In the genomic region with DNA sequence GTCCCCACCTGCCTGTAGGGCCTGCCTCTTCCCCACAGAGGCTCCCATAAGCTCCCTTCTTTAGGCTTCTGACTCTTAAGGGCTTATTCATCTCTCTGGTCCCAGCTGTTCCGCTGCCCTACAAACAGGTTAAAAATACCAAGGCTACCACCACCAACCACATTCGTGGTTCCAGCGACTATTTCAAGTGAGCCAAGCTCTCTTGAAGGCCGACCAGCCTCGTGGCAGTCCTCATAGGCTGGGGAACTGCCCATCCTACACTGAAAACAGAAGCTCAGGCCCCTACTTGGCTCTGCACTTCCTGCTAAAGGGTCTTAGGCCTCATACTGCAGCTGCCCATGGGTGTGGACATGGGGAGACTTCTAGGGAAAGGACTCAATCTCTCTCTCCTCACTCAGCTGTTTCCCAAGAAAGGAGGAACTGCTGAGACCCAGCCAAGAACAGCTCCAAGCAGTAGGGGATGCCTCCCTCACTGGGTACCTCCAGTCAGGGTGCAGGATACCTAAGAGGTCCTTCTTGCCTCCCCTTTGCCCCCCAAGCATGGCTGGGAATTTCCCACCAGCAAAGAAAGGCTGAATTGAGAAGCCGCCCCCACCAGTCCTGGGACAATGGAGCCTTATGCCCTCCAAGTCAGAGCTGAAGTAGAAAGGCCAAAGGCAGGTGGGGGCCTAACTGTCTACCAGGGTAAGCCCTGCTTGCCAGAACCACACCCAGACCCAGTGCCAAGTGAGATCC, we compare ENCODE assay signal across 8 mouse cellular contexts. TPM values are rescaled to one million over a fixed set of nuclear protein-coding genes. Genes with fewer than 3 reads are reported as not detected.
A peak's percentile ranks its signal among the peaks of the same experiment; 100 is the strongest.
DNase-seq lines count a peak whose midpoint lies in the region; ATAC-seq and TF ChIP-seq lines count a peak whose summit lies in the region.

No protein-coding gene starts in this region.

- no peaks in the 10 kb centered on the region for H3K9me3 ChIP-seq in erythroblast, embryonic 14.5 days (ENCODE audit: control insufficient read depth, low read length)
- H3K9me3 ChIP-seq in MEL (replicated peaks; ENCODE audit: insufficient read depth, low read length) = no peaks in the 10 kb centered on the region
- H3K9me3 ChIP-seq in heart, embryonic 14.5 days (ENCODE audit: control insufficient read depth, low read length) = no peaks in the 10 kb centered on the region
- no peaks in the 10 kb centered on the region for H3K9me3 ChIP-seq in liver, embryonic 15.5 days (replicated peaks)

- no peak overlapping the region for H3K27ac ChIP-seq in MEL (ENCODE audit: control insufficient read depth, low read depth, low read length)
- H3K27ac ChIP-seq in heart, embryonic 14.5 days (replicated peaks in 1 of 2; ENCODE audit: control insufficient read depth in 1 of 2, insufficient read depth in 1 of 2, low read depth in 2 of 2, low read length in 2 of 2) = peak overlapping the region; percentile 86 to 94
- peak overlapping the region; percentile 80 for H3K27ac ChIP-seq in liver, embryonic 15.5 days (replicated peaks)

- H3K4me1 ChIP-seq in erythroblast, embryonic 14.5 days (ENCODE audit: control insufficient read depth) = peaks cover 44% of the 10 kb centered on the region
- H3K4me1 ChIP-seq in MEL (ENCODE audit: control insufficient read depth in 1 of 2, insufficient read depth in 2 of 2, low read length in 2 of 2) = peaks cover 3 to 23% of the 10 kb centered on the region in 2 experiments; a peak in 3 of 4 replicates
- peaks cover 44 to 68% of the 10 kb centered on the region in 2 experiments for H3K4me1 ChIP-seq in heart, embryonic 14.5 days (ENCODE audit: control insufficient read depth in 2 of 2, insufficient read depth in 2 of 2, low read length in 2 of 2)
- peaks cover 52% of the 10 kb centered on the region for H3K4me1 ChIP-seq in liver, embryonic 15.5 days (replicated peaks)

- TF ChIP-seq EP300 in MEL (IDR thresholded peaks at IDR 0.05; ENCODE audit: low read depth in 1 of 2, low read length in 2 of 2) = no peak

- 59% methylated on average over 6 of the region's 6 CpGs for WGBS in heart, embryonic 14.5 days
- 38% methylated on average over 6 of the region's 6 CpGs for WGBS in liver, embryonic 15.5 days (ENCODE audit: insufficient replicate concordance)

- no peak for TF ChIP-seq POLR2A in MEL (IDR thresholded peaks at IDR 0.05; ENCODE audit: control insufficient read depth in 1 of 2, insufficient read depth in 1 of 2, low read depth in 1 of 2, low read length in 2 of 2, poor library complexity in 1 of 2)

- peaks cover 2% of the 10 kb centered on the region; the same call in 1 of the 2 replicates for H3K79me2 ChIP-seq in MEL (ENCODE audit: control insufficient read depth, insufficient read depth, low read length, poor library complexity)

- H3K4me3 ChIP-seq in erythroblast, embryonic 14.5 days (replicated peaks) = peak overlapping the region; percentile 65
- H3K4me3 ChIP-seq in MEL (ENCODE audit: control insufficient read depth in 1 of 2, insufficient read depth in 1 of 2, low read depth in 2 of 2, low read length in 2 of 2) = peak overlapping the region; percentile 65 to 85
- H3K4me3 ChIP-seq in heart, embryonic 14.5 days (ENCODE audit: control insufficient read depth in 1 of 2, insufficient read depth in 1 of 2, low read depth in 1 of 2, low read length in 2 of 2) = no peak overlapping the region
- peak overlapping the region; percentile 64 for H3K4me3 ChIP-seq in liver, embryonic 15.5 days (replicated peaks)

- no peak for TF ChIP-seq CTCF in MEL (IDR thresholded peaks at IDR 0.05 in 2 of 3, conservative IDR thresholded peaks at IDR 0.05 in 1 of 3; ENCODE audit: control insufficient read depth in 1 of 3, insufficient read depth in 1 of 3, low read depth in 2 of 3, low read length in 3 of 3, poor library complexity in 1 of 3, severe bottlenecking in 1 of 3)

- peaks cover 30% of the 10 kb centered on the region for H3K36me3 ChIP-seq in erythroblast, embryonic 14.5 days (ENCODE audit: control insufficient read depth)
- peaks cover 0 to 11% of the 10 kb centered on the region in 2 experiments; a peak in 3 of 4 replicates for H3K36me3 ChIP-seq in MEL (ENCODE audit: control insufficient read depth in 1 of 2, insufficient read depth in 2 of 2, low read length in 2 of 2)
- peaks cover 31% of the 10 kb centered on the region for H3K36me3 ChIP-seq in heart, embryonic 14.5 days (ENCODE audit: control insufficient read depth, insufficient read depth, low read length)
- peaks cover 31% of the 10 kb centered on the region for H3K36me3 ChIP-seq in liver, embryonic 15.5 days (replicated peaks)

- ATAC-seq in erythroblast, adult 5-6 weeks (replicated peaks; ENCODE audit: low FRiP score, poor library complexity, severe bottlenecking) = no peak
- no peak for ATAC-seq in heart, embryonic 14.5 days (ENCODE audit: insufficient number of reproducible peaks, insufficient read depth, low FRiP score, low read depth)
- no peak for ATAC-seq in liver, embryonic 15.5 days (ENCODE audit: insufficient read depth)

- DNase-seq in MEL (ENCODE audit: low read depth, low spot score) = peak; percentile 34
- no peak for DNase-seq in adrenal gland, postnatal 10 days
- DNase-seq in adipocyte (ENCODE audit: low spot score) = no peak
- DNase-seq in kidney, postnatal 36 days = no peak

- H3K9ac ChIP-seq in MEL (ENCODE audit: control insufficient read depth, low read depth, low read length, poor library complexity, severe bottlenecking) = peak overlapping the region; percentile 84
- H3K9ac ChIP-seq in heart, embryonic 14.5 days (ENCODE audit: low read length) = peak overlapping the region; percentile 80
- H3K9ac ChIP-seq in liver, embryonic 15.5 days = peak overlapping the region; percentile 74

- no peak for TF ChIP-seq RAD21 in MEL (IDR thresholded peaks at IDR 0.05; ENCODE audit: low read depth, low read length)

- peaks cover 2% of the 10 kb centered on the region for H3K27me3 ChIP-seq in erythroblast, embryonic 14.5 days (ENCODE audit: control insufficient read depth)
- no peaks in the 10 kb centered on the region for H3K27me3 ChIP-seq in MEL (ENCODE audit: control insufficient read depth in 1 of 2, insufficient read depth in 2 of 2, low read length in 2 of 2)
- no peaks in the 10 kb centered on the region for H3K27me3 ChIP-seq in heart, embryonic 14.5 days (ENCODE audit: control insufficient read depth, insufficient read depth, low read length)
- H3K27me3 ChIP-seq in liver, embryonic 15.5 days = no peaks in the 10 kb centered on the region

- H3K4me2 ChIP-seq in heart, embryonic 14.5 days (ENCODE audit: low read length) = peak overlapping the region; percentile 70
- H3K4me2 ChIP-seq in liver, embryonic 15.5 days = peak overlapping the region; percentile 96

RNA-seq across cellular contexts. Expression of a gene that starts 2.6 kb away (rescaled TPM):
- polyA plus RNA-seq in erythroblast, embryonic 14.5 days (2012) = not detected in 2 replicates
- not detected in 2 replicates for total RNA-seq in erythroblast, adult 5-6 weeks (2015; ENCODE audit: low replicate concordance)
- not detected in 2 replicates for total RNA-seq in erythroblast, adult 5-6 weeks (2017; ENCODE audit: low replicate concordance)
- 0.04 and 0.07 TPM in 2 replicates for total RNA-seq in MEL (2012; rRNA removed)
- under 1 TPM in 1 of 2 experiments, not detected in 1; 0.21 TPM for polyA plus RNA-seq in MEL (2012; ENCODE audit: insufficient read depth in 1 of 2, insufficient read length in 2 of 2, low read depth in 1 of 2, low replicate concordance in 2 of 2, missing spikeins in 1 of 2)
- polyA plus RNA-seq in heart, embryonic 14.5 days (2014; fragmentation: Nextera tagmentation; extraction: Ambion mirVana) = 6.5 and 7.2 TPM in 2 replicates
- polyA plus RNA-seq in liver, embryonic 15.5 days (2015; fragmentation: Nextera tagmentation; extraction: Ambion mirVana) = 0.74 and 0.77 TPM in 2 replicates
- 10 to 100 TPM in 1 of 2 experiments, 1 to 10 TPM in 1; 9.5 to 13.2 TPM for total RNA-seq in adrenal gland, postnatal 10 days (2021)

RNA-seq across cellular contexts. Expression of a gene that starts 23.5 kb away (rescaled TPM):
- 75.1 and 87.2 TPM in 2 replicates for polyA plus RNA-seq in erythroblast, embryonic 14.5 days (2012)
- 183 and 189 TPM in 2 replicates for total RNA-seq in erythroblast, adult 5-6 weeks (2015; ENCODE audit: low replicate concordance)
- 162 and 183 TPM in 2 replicates for total RNA-seq in erythroblast, adult 5-6 weeks (2017; ENCODE audit: low replicate concordance)
- total RNA-seq in MEL (2012; rRNA removed) = 129 and 131 TPM in 2 replicates
- polyA plus RNA-seq in MEL (2012; ENCODE audit: insufficient read depth in 1 of 2, insufficient read length in 2 of 2, low read depth in 1 of 2, low replicate concordance in 2 of 2, missing spikeins in 1 of 2) = 100 to 1,000 TPM; 137 to 335 TPM
- polyA plus RNA-seq in heart, embryonic 14.5 days (2014; fragmentation: Nextera tagmentation; extraction: Ambion mirVana) = 379 and 410 TPM in 2 replicates
- polyA plus RNA-seq in liver, embryonic 15.5 days (2015; fragmentation: Nextera tagmentation; extraction: Ambion mirVana) = 162 and 167 TPM in 2 replicates
- 100 to 1,000 TPM; 292 to 327 TPM for total RNA-seq in adrenal gland, postnatal 10 days (2021)

RNA-seq across cellular contexts. Expression of a gene that starts 24.2 kb away (rescaled TPM):
- polyA plus RNA-seq in erythroblast, embryonic 14.5 days (2012) = 79.9 and 91.3 TPM in 2 replicates
- total RNA-seq in erythroblast, adult 5-6 weeks (2015; ENCODE audit: low replicate concordance) = 207 and 270 TPM in 2 replicates
- 204 and 217 TPM in 2 replicates for total RNA-seq in erythroblast, adult 5-6 weeks (2017; ENCODE audit: low replicate concordance)
- 136 and 147 TPM in 2 replicates for total RNA-seq in MEL (2012; rRNA removed)
- polyA plus RNA-seq in MEL (2012; ENCODE audit: insufficient read depth in 1 of 2, insufficient read length in 2 of 2, low read depth in 1 of 2, low replicate concordance in 2 of 2, missing spikeins in 1 of 2) = 100 to 1,000 TPM in 1 of 2 experiments, not detected in 1; 292 TPM
- 44.6 and 45.7 TPM in 2 replicates for polyA plus RNA-seq in heart, embryonic 14.5 days (2014; fragmentation: Nextera tagmentation; extraction: Ambion mirVana)
- polyA plus RNA-seq in liver, embryonic 15.5 days (2015; fragmentation: Nextera tagmentation; extraction: Ambion mirVana) = 161 and 198 TPM in 2 replicates
- total RNA-seq in adrenal gland, postnatal 10 days (2021) = 10 to 100 TPM; 37.4 to 40.9 TPM

RNA-seq across cellular contexts. Expression of a gene that starts 31.0 kb away (rescaled TPM):
- polyA plus RNA-seq in erythroblast, embryonic 14.5 days (2012) = 0.34 TPM in 1 of 2 replicates, not detected in the other
- total RNA-seq in erythroblast, adult 5-6 weeks (2015; ENCODE audit: low replicate concordance) = 2.3 and 2.9 TPM in 2 replicates
- total RNA-seq in erythroblast, adult 5-6 weeks (2017; ENCODE audit: low replicate concordance) = 1.1 and 1.4 TPM in 2 replicates
- 1.8 and 2.3 TPM in 2 replicates for total RNA-seq in MEL (2012; rRNA removed)
- 1 to 10 TPM in 1 of 2 experiments, not detected in 1; 6.8 TPM for polyA plus RNA-seq in MEL (2012; ENCODE audit: insufficient read depth in 1 of 2, insufficient read length in 2 of 2, low read depth in 1 of 2, low replicate concordance in 2 of 2, missing spikeins in 1 of 2)
- polyA plus RNA-seq in heart, embryonic 14.5 days (2014; fragmentation: Nextera tagmentation; extraction: Ambion mirVana) = 0.46 and 0.53 TPM in 2 replicates
- 0.64 TPM in 2 replicates for polyA plus RNA-seq in liver, embryonic 15.5 days (2015; fragmentation: Nextera tagmentation; extraction: Ambion mirVana)
- total RNA-seq in adrenal gland, postnatal 10 days (2021) = 1 to 10 TPM; 1.0 to 1.2 TPM

RNA-seq across cellular contexts. Expression of a gene that starts 32.9 kb away (rescaled TPM):
- 10.1 and 11.4 TPM in 2 replicates for polyA plus RNA-seq in erythroblast, embryonic 14.5 days (2012)
- 13.4 and 20.2 TPM in 2 replicates for total RNA-seq in erythroblast, adult 5-6 weeks (2015; ENCODE audit: low replicate concordance)
- total RNA-seq in erythroblast, adult 5-6 weeks (2017; ENCODE audit: low replicate concordance) = 9.5 and 17.9 TPM in 2 replicates
- 14.3 and 15.1 TPM in 2 replicates for total RNA-seq in MEL (2012; rRNA removed)
- 10 to 100 TPM in 1 of 2 experiments, not detected in 1; 74.0 TPM for polyA plus RNA-seq in MEL (2012; ENCODE audit: insufficient read depth in 1 of 2, insufficient read length in 2 of 2, low read depth in 1 of 2, low replicate concordance in 2 of 2, missing spikeins in 1 of 2)
- polyA plus RNA-seq in heart, embryonic 14.5 days (2014; fragmentation: Nextera tagmentation; extraction: Ambion mirVana) = 10.0 and 14.9 TPM in 2 replicates
- 12.3 and 12.8 TPM in 2 replicates for polyA plus RNA-seq in liver, embryonic 15.5 days (2015; fragmentation: Nextera tagmentation; extraction: Ambion mirVana)
- 10 to 100 TPM; 17.7 to 20.6 TPM for total RNA-seq in adrenal gland, postnatal 10 days (2021)

Comparison
In these comparisons a context has a peak if more than half of its experiments do, and no peak if none do; other contexts are left out.
1. H3K4me3 ChIP-seq: peak in erythroblast, embryonic 14.5 days (single experiment), MEL (2 of 2) and liver, embryonic 15.5 days (single experiment); none in heart, embryonic 14.5 days (0 of 2).
2. Peak in every context shown above with its lines, with median percentiles within 50 percentile points of each other: H3K9ac ChIP-seq.